Mouse (Mus musculus) macrophage (primary cell): ENCODE results near the gene Abhd17a. TPM values are rescaled to one million over a fixed set of nuclear protein-coding genes. Genes with fewer than 3 reads are reported as not detected.

Experiments
- H3K27ac ChIP-seq: fragments of 350-480 bp; formaldehyde crosslinking; 2 replicates; pipeline ENCODE4 v1.9.0; 2021
- H3K36me3 ChIP-seq: fragments of 350-480 bp; formaldehyde crosslinking; 2 replicates; pipeline ENCODE4 v1.9.0; 2021; ENCODE audit errors: inconsistent target
- H3K4me3 ChIP-seq: fragments of 350-480 bp; formaldehyde crosslinking; 2 replicates; pipeline ENCODE4 v1.9.0; 2021; ENCODE audit errors: inconsistent target
- H3K79me2 ChIP-seq: fragments of 350-480 bp; formaldehyde crosslinking; 2 replicates; pipeline ENCODE4 v1.9.0; 2021; ENCODE audit errors: inconsistent target
- WGBS: methylation state at CpG from one replicate; pipeline ENCODE4 v1.1.7; 2026; ENCODE audit warnings: inconsistent platforms; ENCODE audit not compliant: missing documents; 5-methylcytosine and 5-hydroxymethylcytosine counted together
- polyA plus RNA-seq: library from polyadenylated mRNA; stranded (reverse); fragments of 250-400 nt; gene quantifications from 3 replicates; pipeline ENCODE4 v1.2.4, GENCODE M21; 2018; ENCODE audit warnings: inconsistent platforms

Abhd17a gene
- polyA plus RNA-seq, 1 experiment from 2014 or later, result 11.7 TPM

DNA sequence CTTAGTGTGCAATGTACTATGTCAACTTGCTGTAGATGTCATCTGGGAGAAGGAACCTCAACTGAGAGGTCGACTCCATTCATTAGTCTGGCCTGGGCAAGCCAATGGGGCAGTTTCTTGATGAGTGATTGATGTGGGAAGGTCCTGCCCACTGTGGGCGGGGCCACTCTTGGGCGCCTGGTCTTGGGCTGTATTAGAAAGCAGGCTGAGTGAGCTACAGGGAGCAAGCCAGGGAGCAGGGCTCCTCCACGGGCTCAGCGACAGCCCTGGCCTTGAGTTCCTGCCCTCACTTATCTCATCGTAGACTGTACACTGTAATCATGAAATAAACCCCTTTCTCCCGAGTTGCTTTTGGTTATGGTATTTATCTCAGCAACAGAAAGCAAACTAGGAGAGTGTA lies 56.4 kb downstream of the Abhd17a start:
- Histone ChIP-seq H3K79me2 (no peaks in the 10 kb centered on the region), H3K4me3 (no peak overlapping the region), H3K27ac (no peak overlapping the region), H3K36me3 (no peaks in the 10 kb centered on the region)
- WGBS, result 33% methylated on average over 7 of the region's 7 CpGs

Other genes with a start within 250 kb of the Abhd17a start
- gene Adamtsl5, start 241.9 kb downstream of the Abhd17a start, polyA plus RNA-seq, result 4.7 to 10.2 TPM (median 8.1 TPM) in 3 replicates
- gene Plk5, start 233.9 kb downstream of the Abhd17a start, polyA plus RNA-seq, result not detected in 3 replicates
- gene Mex3d, start 202.7 kb downstream of the Abhd17a start, polyA plus RNA-seq, result 4.1 to 6.2 TPM (median 6.0 TPM) in 3 replicates
- gene Mbd3, start 190.8 kb downstream of the Abhd17a start, polyA plus RNA-seq, result 64.4 to 92.6 TPM (median 64.4 TPM) in 3 replicates
- gene Uqcr11, start 183.5 kb downstream of the Abhd17a start, polyA plus RNA-seq, result 150 to 306 TPM (median 241 TPM) in 3 replicates
- 9.2 to 21.5 TPM (median 17.0 TPM) in 3 replicates for gene Tcf3, start 156.7 kb downstream of the Abhd17a start, polyA plus RNA-seq
- not detected in 3 replicates for gene Onecut3, start 95.5 kb downstream of the Abhd17a start, polyA plus RNA-seq
- 0.05 TPM in 1 of 3 replicates, not detected in the others for gene Atp8b3, start 51.2 kb downstream of the Abhd17a start, polyA plus RNA-seq
- 14.2 to 19.1 TPM (median 18.5 TPM) in 3 replicates for gene Rexo1, start 28.8 kb downstream of the Abhd17a start, polyA plus RNA-seq
- 3.4 to 12.6 TPM (median 6.0 TPM) in 3 replicates for gene Klf16, start 13.0 kb downstream of the Abhd17a start, polyA plus RNA-seq
- 34.4 to 66.1 TPM (median 53.0 TPM) in 3 replicates for gene Scamp4, start 12.5 kb upstream of the Abhd17a start, polyA plus RNA-seq
- 0.60 to 3.8 TPM (median 2.4 TPM) in 3 replicates for gene Adat3, start 12.5 kb upstream of the Abhd17a start, polyA plus RNA-seq
- gene Gm49322, start 15.7 kb upstream of the Abhd17a start, polyA plus RNA-seq, result 0.44 to 1.1 TPM in 2 of 3 replicates, not detected in the other
- 66.6 to 78.0 TPM (median 74.8 TPM) in 3 replicates for gene Csnk1g2, start 32.5 kb upstream of the Abhd17a start, polyA plus RNA-seq
- 16.9 to 26.0 TPM (median 21.9 TPM) in 3 replicates for gene Btbd2, start 66.7 kb upstream of the Abhd17a start, polyA plus RNA-seq
- gene Mknk2, start 87.8 kb upstream of the Abhd17a start, polyA plus RNA-seq, result 75.7 to 134 TPM (median 82.8 TPM) in 3 replicates
- gene Mob3a, start 111.6 kb upstream of the Abhd17a start, polyA plus RNA-seq, result 34.5 to 48.6 TPM (median 44.2 TPM) in 3 replicates
- gene Izumo4, start 111.8 kb upstream of the Abhd17a start, polyA plus RNA-seq, result 1.9 to 5.5 TPM (median 2.3 TPM) in 3 replicates
- 92.5 to 126 TPM (median 111 TPM) in 3 replicates for gene Ap3d1, start 151.9 kb upstream of the Abhd17a start, polyA plus RNA-seq
- gene Dot1l, start 164.9 kb upstream of the Abhd17a start, polyA plus RNA-seq, result 14.1 to 16.7 TPM (median 15.1 TPM) in 3 replicates
- gene Sf3a2, start 207.9 kb upstream of the Abhd17a start, polyA plus RNA-seq, result 30.3 to 61.7 TPM (median 44.0 TPM) in 3 replicates
- 24.5 to 68.8 TPM (median 64.2 TPM) in 3 replicates for gene Plekhj1, start 208.3 kb upstream of the Abhd17a start, polyA plus RNA-seq
- gene Amh, start 214.9 kb upstream of the Abhd17a start, polyA plus RNA-seq, result 0.15 TPM in 1 of 3 replicates, not detected in the others
- not detected in 3 replicates for gene Jsrp1, start 223.2 kb upstream of the Abhd17a start, polyA plus RNA-seq
- gene Oaz1, start 236.3 kb upstream of the Abhd17a start, polyA plus RNA-seq, result 170 to 604 TPM (median 522 TPM) in 3 replicates